Mouse (Mus musculus) limb, embryonic 12.5 days (tissue): Measurements from ENCODE around the gene Cct3. TPM values are rescaled to one million over a fixed set of nuclear protein-coding genes. Genes with fewer than 3 reads are reported as not detected.
"Not testable (repeated sequence)": the region's sequence is repeated elsewhere in the genome, so short reads cannot be mapped to it uniquely, and the experiment has no call there.

ENCODE experiments used
- ATAC-seq: fragments of 200-750 bp; cut with Nextera tagmentation; 2 replicates; pipeline ENCODE4 v1.8.0; 2017; ENCODE audit warnings: low read depth, moderate TSS enrichment; ENCODE audit not compliant: insufficient number of reproducible peaks, insufficient read depth, low FRiP score, low TSS enrichment
- H3K27ac ChIP-seq: fragments of 300-500 bp; sonication (generic); 2 replicates; pipeline ENCODE4 v1.5.1; 2016; ENCODE audit warnings: mild to moderate bottlenecking, moderate library complexity
- H3K27me3 ChIP-seq: fragments of 300-500 bp; sonication (generic); 2 replicates; pipeline ENCODE4 v1.6.1; 2016; ENCODE audit warnings: mild to moderate bottlenecking, moderate library complexity
- H3K36me3 ChIP-seq: fragments of 300-500 bp; sonication (generic); 2 replicates; pipeline ENCODE4 v1.6.1; 2016; ENCODE audit warnings: mild to moderate bottlenecking, moderate library complexity
- H3K4me1 ChIP-seq: fragments of 300-500 bp; sonication (generic); replicated peaks from 2 replicates; pipeline ENCODE4 v1.6.1; 2016
- H3K4me2 ChIP-seq: fragments of 300-500 bp; sonication (generic); 2 replicates; pipeline ENCODE4 v1.6.1; 2016; ENCODE audit warnings: mild to moderate bottlenecking, moderate library complexity
- H3K4me3 ChIP-seq: fragments of 300-500 bp; sonication (generic); replicated peaks from 2 replicates; pipeline ENCODE4 v1.5.1; 2016; ENCODE audit warnings: mild to moderate bottlenecking
- H3K9ac ChIP-seq: fragments of 300-500 bp; sonication (generic); replicated peaks from 2 replicates; pipeline ENCODE4 v1.6.1; 2016; ENCODE audit warnings: mild to moderate bottlenecking, moderate library complexity
- H3K9me3 ChIP-seq: fragments of 300-500 bp; sonication (generic); 2 replicates; pipeline ENCODE4 v1.6.1; 2016; ENCODE audit warnings: mild to moderate bottlenecking, moderate library complexity
- WGBS: fragments of 180-500 bp; shearing (Covaris S2); methylation state at CpG from one replicate; pipeline ENCODE4 v1.1.7; 2016; 5-methylcytosine and 5-hydroxymethylcytosine counted together
- polyA plus RNA-seq: library from polyadenylated mRNA; unstranded; fragments of >200 nt; fragmentation: Nextera tagmentation; extraction: Ambion mirVana; gene quantifications from 2 replicates; pipeline ENCODE4 v1.2.1, GENCODE M21; 2016

Cct3 gene
- polyA plus RNA-seq, 1 experiment from 2014 or later = 647 TPM

GRCm38 (mm10) chr3:88361612-88362313 is 64.8 kb downstream of the Cct3 start:
- Histone ChIP-seq H3K36me3 (peaks cover 60% of the 10 kb centered on the region), H3K4me1 (peaks cover 8% of the 10 kb centered on the region; the same call in 1 of the 2 replicates), H3K27ac (no peak overlapping the region), H3K27me3 (peaks cover 30% of the 10 kb centered on the region), H3K9me3 (no peaks in the 10 kb centered on the region), H3K4me3 (no peak overlapping the region), H3K4me2 (no peak overlapping the region), H3K9ac (no peak overlapping the region)
- 83% methylated on average over 2 of the region's 2 CpGs for WGBS
- ATAC-seq = no peak

DNA sequence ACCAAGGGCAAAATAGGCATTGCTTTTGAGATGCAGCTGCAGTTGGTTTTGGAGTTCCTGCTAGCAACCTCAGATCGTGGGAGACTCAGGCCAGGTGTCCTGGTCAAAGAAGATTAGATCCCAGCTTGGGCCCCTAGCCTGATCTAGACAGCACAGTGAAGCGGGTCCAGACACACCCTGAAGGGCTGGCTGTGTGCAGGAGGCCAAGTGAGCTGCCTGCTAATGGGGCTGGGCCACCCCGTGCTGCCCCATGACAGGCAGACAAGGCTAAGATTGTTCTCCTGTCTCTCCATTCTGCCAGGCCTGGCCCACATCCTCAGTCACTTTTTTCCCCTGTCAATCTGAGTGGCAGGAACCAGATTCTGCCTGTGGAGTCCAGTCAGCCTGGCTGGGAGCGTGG is 66.8 kb downstream of the Cct3 start:
- Histone ChIP-seq H3K36me3 (peaks cover 40% of the 10 kb centered on the region), H3K4me1 (peaks cover 8% of the 10 kb centered on the region; the same call in 1 of the 2 replicates), H3K9me3 (no peaks in the 10 kb centered on the region), H3K4me3 (no peak overlapping the region), H3K4me2 (no peak overlapping the region), H3K27ac (0 out of 2 replicates have a peak overlapping the region, but pooled peaks have one; percentile 62), H3K27me3 (peaks cover 33% of the 10 kb centered on the region), H3K9ac (no peak overlapping the region)
- no peak for ATAC-seq
- 54% methylated on average over 4 of the region's 4 CpGs for WGBS

- no peaks in the 10 kb centered on the region for H3K9me3 ChIP-seq
- peaks cover 34% of the 10 kb centered on the region for H3K36me3 ChIP-seq
- peak within 1 kb of the TSS; percentile 27 for H3K4me2 ChIP-seq
- WGBS = under 1% methylated on average over 16 of the region's 16 CpGs
- peaks cover 8% of the 10 kb centered on the region; the same call in 1 of the 2 replicates for H3K4me1 ChIP-seq
- H3K9ac ChIP-seq = no peak within 1 kb of the TSS
- ATAC-seq = no peak
- no peak within 1 kb of the TSS for H3K4me3 ChIP-seq
- 0 out of 2 replicates have a peak within 1 kb of the TSS, but pooled peaks have one; percentile 62 for H3K27ac ChIP-seq
- H3K27me3 ChIP-seq = peaks cover 33% of the 10 kb centered on the region
Observed at GRCm38 (mm10) chr3:88364337-88364736, 67.4 kb downstream of the Cct3 start, which contains the start of gene Paqr6. Gene Paqr6, plus strand, starts transcription at chr3:88364584.

DNA sequence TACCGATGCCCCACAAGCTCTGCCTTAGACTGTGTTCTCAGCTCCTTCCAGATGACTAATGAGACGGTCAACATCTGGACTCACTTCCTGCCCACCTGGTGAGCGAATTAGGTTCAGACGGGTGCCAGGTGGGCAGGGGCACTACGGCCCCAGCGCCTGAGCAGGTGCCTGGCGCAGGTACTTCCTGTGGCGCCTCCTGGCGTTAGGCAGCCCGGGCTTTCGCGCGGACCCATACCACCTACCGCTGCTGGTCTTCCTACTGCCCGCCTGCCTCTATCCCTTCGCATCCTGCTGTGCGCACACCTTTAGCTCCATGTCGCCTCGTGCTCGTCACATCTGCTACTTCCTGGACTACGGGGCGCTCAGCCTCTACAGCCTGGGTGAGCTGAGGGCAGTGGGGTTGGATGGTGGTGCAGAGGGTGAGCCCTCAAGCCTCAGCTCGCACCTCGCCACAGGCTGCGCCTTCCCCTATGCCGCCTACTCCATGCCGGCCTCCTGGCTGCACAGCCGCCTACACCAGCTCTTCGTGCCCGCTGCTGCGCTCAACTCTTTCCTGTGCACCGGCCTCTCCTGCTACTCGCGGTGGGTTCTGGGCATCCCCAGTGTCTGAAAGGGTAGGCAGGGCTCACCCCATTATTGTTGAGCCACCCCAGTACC is 68.9 kb downstream of the Cct3 start:
- Histone ChIP-seq H3K9ac (no peak overlapping the region), H3K4me3 (no peak overlapping the region), H3K9me3 (peaks cover 10% of the 10 kb centered on the region), H3K27me3 (peaks cover 33% of the 10 kb centered on the region), H3K27ac (no peak overlapping the region), H3K36me3 (peaks cover 19% of the 10 kb centered on the region), H3K4me2 (no peak overlapping the region), H3K4me1 (peaks cover 8% of the 10 kb centered on the region; the same call in 1 of the 2 replicates)
- WGBS = 31% methylated on average over 34 of the region's 34 CpGs
- ATAC-seq = no peak

DNA sequence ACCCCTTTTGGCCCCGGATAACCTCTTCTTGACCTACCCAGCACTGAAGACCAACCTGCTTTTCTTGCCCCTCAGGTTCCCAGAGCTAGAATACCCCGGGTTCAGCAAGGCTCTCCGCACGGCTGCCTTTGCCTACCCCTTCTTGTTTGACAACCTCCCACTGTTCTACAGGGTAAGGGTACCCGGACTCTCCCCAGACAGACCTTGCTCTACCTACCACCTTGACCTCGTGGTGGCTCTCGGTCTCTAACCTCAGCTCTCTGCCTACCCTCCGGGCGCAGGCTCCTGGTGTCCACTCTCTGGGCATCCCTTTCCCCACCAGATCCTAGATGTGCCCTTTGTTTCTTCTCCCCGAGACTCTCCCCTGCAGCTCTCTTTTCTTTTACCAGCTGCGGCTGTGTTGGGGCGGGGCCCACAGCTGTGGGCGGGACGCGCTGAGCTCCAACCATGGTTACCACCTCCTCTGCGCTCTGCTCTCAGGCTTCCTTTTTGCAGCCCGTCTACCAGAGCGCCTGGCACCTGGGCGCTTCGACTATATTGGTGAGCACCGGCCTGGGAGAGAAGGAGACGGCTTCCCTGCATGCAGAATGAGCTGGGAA is 70.0 kb downstream of the Cct3 start:
- peak overlapping the region; percentile 27 for H3K4me3 ChIP-seq
- not testable (repeated sequence) for H3K36me3 ChIP-seq, H3K4me1 ChIP-seq, H3K27ac ChIP-seq, H3K9ac ChIP-seq
- peak; percentile 67; the same call in 1 of the 2 replicates for ATAC-seq
- H3K9me3 ChIP-seq = peaks cover 10% of the 10 kb centered on the region
- 6% methylated on average over 21 of the region's 22 CpGs for WGBS
- H3K4me2 ChIP-seq = peak overlapping the region; percentile 54
- peaks cover 33% of the 10 kb centered on the region for H3K27me3 ChIP-seq

DNA sequence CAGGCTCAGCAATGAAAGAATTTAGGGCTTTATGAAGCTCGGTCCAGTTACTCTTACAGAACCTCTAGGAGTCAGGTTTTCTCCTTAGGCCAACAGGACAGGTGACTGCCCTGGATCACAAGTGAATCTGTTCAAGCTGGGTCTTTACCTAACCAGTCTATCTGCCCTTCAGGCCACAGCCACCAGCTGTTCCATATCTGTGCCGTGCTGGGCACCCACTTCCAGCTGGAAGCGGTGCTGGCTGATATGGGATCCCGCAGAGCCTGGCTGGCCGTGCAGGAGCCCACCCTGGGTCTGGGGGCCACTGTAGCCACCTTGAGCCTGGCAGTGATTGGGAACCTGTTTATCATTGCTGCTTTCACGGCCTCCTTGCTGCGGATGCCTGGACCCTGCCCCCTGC is 70.6 kb downstream of the Cct3 start:
- H3K27ac ChIP-seq, H3K9ac ChIP-seq, H3K4me1 ChIP-seq, ATAC-seq, H3K4me3 ChIP-seq, H3K36me3 ChIP-seq: not testable (repeated sequence)
- peak overlapping the region; percentile 54 for H3K4me2 ChIP-seq
- 47% methylated on average over 4 of the region's 7 CpGs for WGBS
- peaks cover 33% of the 10 kb centered on the region for H3K27me3 ChIP-seq
- H3K9me3 ChIP-seq = peaks cover 10% of the 10 kb centered on the region

DNA sequence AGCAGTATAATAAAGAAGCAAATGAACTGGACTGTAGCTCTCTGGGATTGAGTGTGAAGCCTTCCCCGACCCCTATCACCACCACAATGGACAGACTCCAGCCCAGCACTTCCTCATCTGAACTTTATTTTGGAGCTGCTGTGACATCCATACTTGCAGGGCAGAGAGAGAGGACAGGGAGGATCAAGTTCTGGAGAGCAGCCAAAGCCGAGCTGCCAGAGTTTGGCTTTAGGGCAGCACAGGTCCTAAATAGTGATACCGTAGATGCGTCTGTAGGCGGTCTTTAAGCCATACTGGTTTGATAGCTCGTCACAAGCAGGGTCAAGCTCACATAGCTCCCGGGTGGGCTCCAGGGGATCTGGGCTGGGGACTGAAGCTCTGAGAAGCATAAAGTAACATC is 71.6 kb downstream of the Cct3 start:
- H3K27ac ChIP-seq, ATAC-seq, H3K9ac ChIP-seq, H3K4me1 ChIP-seq, H3K4me3 ChIP-seq, H3K4me2 ChIP-seq, H3K36me3 ChIP-seq: not testable (repeated sequence)
- H3K9me3 ChIP-seq = peaks cover 10% of the 10 kb centered on the region
- peaks cover 33% of the 10 kb centered on the region for H3K27me3 ChIP-seq
- WGBS = 83% methylated on average over 7 of the region's 7 CpGs

Other genes with a start within 250 kb of the Cct3 start
- 179 and 185 TPM in 2 replicates for gene Naxe, start 238.6 kb upstream of the Cct3 start, polyA plus RNA-seq
- gene Ttc24, start 218.8 kb upstream of the Cct3 start, polyA plus RNA-seq = not detected in 2 replicates
- 24.3 and 25.6 TPM in 2 replicates for gene Iqgap3, start 215.1 kb upstream of the Cct3 start, polyA plus RNA-seq
- 12.1 and 14.3 TPM in 2 replicates for gene Mef2d, start 154.7 kb upstream of the Cct3 start, polyA plus RNA-seq
- gene Rhbg, start 42.4 kb upstream of the Cct3 start, polyA plus RNA-seq = 1.3 TPM in 2 replicates
- 0.25 TPM in 1 of 2 replicates, not detected in the other for gene Gm38392, start 9.9 kb upstream of the Cct3 start, polyA plus RNA-seq
- gene Tsacc, start 117 bp upstream of the Cct3 start, polyA plus RNA-seq = 13.5 and 14.3 TPM in 2 replicates
- gene Glmp, start 27.9 kb downstream of the Cct3 start, polyA plus RNA-seq = 143 and 164 TPM in 2 replicates
- gene Tmem79, start 39.0 kb downstream of the Cct3 start, polyA plus RNA-seq = 2.6 and 2.9 TPM in 2 replicates
- gene Smg5, start 39.1 kb downstream of the Cct3 start, polyA plus RNA-seq = 69.2 and 74.4 TPM in 2 replicates
- 2.8 and 3.2 TPM in 2 replicates for gene Paqr6, start 67.5 kb downstream of the Cct3 start, polyA plus RNA-seq
- 0.10 and 0.29 TPM in 2 replicates for gene Bglap3, start 75.6 kb downstream of the Cct3 start, polyA plus RNA-seq
- gene Bglap2, start 81.6 kb downstream of the Cct3 start, polyA plus RNA-seq = not detected in 2 replicates
- gene Bglap, start 87.3 kb downstream of the Cct3 start, polyA plus RNA-seq = not detected in 2 replicates
- gene Pmf1, start 113.2 kb downstream of the Cct3 start, polyA plus RNA-seq = 149 and 151 TPM in 2 replicates
- 13.7 and 16.2 TPM in 2 replicates for gene Slc25a44, start 128.0 kb downstream of the Cct3 start, polyA plus RNA-seq
- 8.0 and 8.3 TPM in 2 replicates for gene Sema4a, start 164.1 kb downstream of the Cct3 start, polyA plus RNA-seq
- 51.8 and 56.4 TPM in 2 replicates for gene Lmna, start 212.8 kb downstream of the Cct3 start, polyA plus RNA-seq
- gene Mex3a, start 235.3 kb downstream of the Cct3 start, polyA plus RNA-seq = 37.4 and 38.0 TPM in 2 replicates